Mouse (Mus musculus) CD4-positive, CD25-positive, alpha-beta regulatory T cell, adult 2 months (primary cell): ENCODE results near the gene Fmo1.

ENCODE experiments used
- DNase-seq: peaks from one replicate; pipeline ENCODE4 v3.0.0-alpha.2; 2012; ENCODE audit warnings: low read depth, low spot score

The Fmo1 gene

GRCm38 (mm10) chr1:162862328-162862727 lies 4.1 kb downstream of the Fmo1 start:
- no peak for DNase-seq

DNA sequence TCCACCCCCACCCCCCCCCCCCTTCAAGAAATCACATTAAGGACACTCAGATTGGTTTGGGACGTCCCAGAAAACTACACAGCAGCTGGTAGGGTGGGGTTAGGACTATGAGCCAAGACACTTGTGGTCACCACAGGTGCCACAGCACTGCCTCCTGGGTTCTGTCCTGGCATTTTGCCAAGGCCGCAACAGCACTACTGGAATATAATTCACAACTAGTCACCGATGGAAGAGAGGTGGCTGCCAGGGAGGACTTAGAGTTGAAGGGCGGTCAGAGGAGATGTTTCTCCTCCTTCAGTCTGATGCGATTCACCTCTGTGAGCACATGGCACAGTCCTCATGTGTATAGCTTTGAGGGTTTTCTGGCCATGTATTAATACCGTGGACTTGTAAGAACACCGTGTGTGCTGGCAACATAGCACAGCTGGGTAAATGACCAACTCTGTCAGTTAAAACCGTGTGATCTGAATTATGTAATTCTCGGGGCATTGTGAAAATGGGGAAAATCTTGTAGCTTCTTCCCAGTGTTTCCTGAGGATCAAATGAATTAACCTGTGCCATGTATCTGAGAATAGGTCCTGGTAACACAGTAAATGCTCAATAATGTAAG lies 6.3 kb downstream of the Fmo1 start:
- DNase-seq: no peak

GRCm38 (mm10) chr1:162859545-162859976 lies 6.8 kb downstream of the Fmo1 start:
- DNase-seq: no peak

DNA sequence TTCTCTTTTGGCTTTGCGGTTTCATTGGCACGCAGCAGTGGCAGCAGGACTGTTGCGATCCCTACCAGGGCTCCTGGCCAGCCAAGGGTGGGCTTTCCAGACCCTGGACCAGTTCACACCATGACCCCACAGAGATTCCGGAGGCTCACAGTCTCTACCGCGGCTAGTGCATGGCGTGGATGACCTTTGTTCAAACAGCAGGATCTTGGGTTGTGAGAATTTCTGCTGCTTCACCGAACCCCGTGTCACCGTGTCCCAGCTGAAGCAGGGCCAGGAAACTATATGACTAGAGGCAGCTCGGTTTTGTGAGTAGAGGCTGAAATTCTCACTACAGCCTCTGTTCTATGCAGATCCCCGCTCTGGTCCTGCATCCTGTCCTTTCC lies 7.7 kb downstream of the Fmo1 start:
- DNase-seq: no peak

DNA sequence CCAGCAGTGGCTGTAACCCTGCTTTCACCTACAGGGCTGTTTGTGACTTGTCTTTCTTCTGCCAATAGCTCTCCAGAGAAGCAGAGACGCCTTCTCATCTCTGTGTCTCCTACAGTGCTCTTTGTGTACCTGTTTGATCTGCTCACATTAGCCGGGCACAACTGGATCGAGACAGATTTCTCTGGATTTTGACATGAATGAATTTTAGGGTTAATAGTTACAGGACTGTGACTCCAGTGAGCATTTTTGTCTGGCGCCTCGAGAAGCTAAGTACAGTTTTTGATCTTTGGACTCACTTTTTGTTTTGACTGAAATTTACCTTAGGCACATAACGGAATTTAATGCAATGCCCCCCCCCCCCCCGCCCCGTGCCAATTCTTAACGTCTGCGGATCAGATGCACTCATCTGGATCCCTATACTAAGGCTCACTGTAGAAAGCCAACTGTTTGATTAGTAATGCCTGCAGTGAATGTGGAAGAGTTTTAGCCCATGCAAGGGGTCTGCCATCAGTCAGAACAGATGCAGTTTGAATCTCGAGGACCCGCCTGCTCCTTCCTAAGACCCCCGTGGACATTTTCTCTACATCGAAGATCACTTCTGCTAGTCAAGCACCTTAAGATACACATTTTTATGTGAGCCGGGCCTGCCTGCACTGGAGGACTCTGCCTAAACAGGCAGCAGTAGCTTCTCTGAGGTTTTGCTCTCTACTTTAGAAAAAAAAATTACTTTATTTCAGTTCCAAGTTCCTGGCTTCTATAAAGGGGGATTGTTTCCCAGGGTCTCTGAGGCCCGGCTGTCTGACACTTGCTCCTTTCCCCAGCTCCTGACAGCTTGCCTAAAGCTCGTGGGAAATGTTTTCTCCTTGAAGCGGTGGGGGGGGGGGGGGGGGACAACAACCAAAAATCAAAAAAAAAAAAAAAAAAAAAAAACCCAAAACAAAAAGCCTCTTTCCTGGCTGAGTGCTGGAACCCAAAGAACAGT lies 8.4 kb downstream of the Fmo1 start:
- no peak for DNase-seq

GRCm38 (mm10) chr1:162853812-162854482 lies 12.5 kb downstream of the Fmo1 start:
- DNase-seq: no peak

DNA sequence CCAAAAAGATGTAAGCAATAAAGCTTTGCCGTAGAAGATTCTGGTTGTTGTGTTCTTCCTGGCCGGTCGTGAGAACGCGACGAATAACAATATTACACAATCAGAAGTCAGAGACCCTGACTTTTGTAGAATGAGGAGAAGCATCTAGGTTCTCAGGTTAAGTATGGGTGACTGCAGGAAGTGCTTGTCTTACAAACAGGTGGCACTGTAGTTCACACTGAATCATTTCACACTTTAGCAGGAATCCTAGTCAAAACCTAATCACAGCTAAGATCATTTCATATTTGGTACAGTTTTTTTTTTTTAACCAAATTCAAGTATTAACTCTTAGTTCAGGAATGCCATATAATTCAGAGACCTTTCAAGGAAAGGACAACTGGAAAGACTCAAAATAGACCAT lies 18.9 kb downstream of the Fmo1 start:
- DNase-seq: no peak

DNA sequence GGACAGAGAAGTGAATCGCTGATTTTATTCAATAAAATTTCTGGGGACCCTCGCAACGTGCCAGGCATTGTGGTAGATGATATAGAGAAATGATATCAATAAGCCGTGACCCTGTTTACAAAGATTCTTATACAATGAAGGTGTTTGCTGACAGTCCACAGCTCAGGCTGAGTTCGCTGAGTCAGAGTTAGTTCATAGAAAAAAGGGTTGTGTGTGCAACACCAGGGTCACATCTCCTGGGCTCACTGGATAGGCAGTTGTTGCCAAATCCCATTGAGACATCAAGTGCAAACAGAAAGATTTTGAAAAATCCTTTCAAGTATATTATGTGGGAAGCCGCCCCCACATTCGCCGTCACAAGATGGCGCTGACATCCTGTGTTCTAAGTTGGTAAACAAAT lies 26.2 kb downstream of the Fmo1 start:
- no peak for DNase-seq

DNA sequence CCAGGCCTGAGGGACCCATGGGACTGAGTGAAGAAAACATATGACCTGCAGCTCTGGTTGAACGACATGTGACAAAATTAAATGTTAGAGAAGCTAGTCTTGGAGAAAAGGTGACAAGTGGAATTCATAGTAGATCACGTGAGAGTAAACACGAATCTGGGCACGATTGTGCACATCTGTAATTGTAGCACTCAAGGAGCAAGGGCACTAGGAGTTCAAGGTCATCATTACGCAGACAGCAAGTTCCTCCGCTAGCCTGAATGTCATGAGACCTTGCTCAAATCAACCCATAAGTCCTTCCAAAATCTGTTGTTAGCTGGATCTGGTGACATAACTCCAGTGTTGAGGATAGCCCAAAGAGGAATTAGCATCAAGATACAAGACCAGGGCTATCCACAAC lies 27.4 kb downstream of the Fmo1 start:
- no peak for DNase-seq

- DNase-seq: no peak
These were observed 32.1 kb downstream of the Fmo1 start for GRCm38 (mm10) chr1:162834342-162834741.

GRCm38 (mm10) chr1:162832574-162832953 lies 33.8 kb downstream of the Fmo1 start:
- DNase-seq: no peak

- no peak for DNase-seq
These were observed 34.4 kb downstream of the Fmo1 start for GRCm38 (mm10) chr1:162831838-162832573.

GRCm38 (mm10) chr1:162819280-162819679 lies 47.1 kb downstream of the Fmo1 start:
- no peak for DNase-seq

GRCm38 (mm10) chr1:162815381-162816127 lies 50.9 kb downstream of the Fmo1 start:
- DNase-seq: no peak

DNA sequence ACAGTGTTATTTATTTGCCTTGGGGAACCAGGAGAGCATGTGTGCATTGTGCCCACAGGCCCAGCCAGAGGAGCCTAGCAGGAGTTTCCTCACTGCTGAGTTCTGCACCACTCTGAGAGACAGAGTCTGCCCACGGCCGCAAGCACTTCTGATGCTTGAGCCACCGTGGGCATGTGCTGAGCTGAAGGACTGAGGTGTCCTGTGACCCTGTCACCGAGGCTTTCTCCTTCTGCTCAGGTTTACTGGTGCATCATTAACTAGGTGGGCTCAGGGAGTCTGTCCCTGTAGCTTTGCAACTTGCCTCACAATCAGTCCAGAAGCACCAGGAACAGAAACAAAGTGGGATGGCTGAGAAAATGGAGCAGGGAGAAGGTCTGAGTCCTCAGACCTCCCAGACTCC lies 51.5 kb downstream of the Fmo1 start:
- no peak for DNase-seq

DNA sequence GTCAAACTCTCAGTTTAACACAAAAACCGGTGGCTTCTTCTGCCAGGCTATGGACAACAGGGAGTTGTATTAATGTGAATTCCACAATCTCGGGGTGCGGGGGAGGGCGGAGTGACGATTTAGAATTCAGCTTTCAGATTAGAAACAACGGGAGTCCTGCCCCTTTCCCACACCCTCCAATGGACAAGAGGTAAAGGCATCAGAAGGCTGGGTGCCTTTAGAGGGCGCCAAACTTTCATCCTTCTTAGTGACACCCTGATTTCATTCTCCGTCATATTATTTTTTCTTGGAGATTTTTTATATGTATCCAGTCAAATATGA lies 52.6 kb downstream of the Fmo1 start, which contains the start of gene Fmo4:
TSS of gene Fmo4 (minus strand) at position 137 of the 321 bp plus-strand sequence.
- DNase-seq: no peak

- no peak for DNase-seq
These were observed 53.1 kb downstream of the Fmo1 start for GRCm38 (mm10) chr1:162813143-162813835.

DNA sequence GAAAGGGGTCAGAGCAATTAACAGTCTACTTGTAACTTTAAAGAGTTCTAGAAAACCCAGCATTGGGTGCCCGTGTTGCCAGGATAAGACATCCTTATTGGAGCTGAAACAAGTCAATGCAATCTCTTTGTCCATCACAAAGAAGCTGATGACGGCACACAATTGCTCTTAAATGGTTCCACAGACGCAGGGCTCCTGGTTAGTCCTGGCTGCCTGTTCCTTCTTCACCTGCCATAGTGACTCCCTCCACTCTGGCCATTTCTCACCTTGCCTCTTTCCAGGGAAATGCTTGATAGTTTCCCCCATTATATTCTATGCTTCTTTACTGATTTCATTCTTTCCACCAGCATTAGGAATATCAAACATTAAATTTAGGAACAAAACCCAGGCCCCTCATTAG lies 57.9 kb downstream of the Fmo1 start:
- no peak for DNase-seq

DNA sequence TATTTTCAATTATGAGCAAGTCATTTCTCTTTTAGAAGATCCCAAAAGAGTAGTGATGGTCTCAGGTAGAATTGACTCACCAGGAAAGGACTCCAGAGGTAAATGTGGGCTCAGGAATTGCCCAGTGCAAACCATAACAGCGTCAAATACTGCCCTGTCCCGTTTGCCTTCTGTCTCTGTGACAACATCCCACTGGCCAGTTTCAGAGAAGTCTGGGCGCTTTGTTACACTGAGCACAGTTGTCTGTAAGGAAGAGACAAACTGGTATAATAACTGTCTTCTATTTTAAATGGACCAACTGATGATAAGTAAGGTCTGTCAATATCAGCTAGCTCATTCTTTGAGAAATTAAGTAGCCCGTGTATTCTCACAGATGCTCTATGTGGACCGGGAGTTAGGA lies 59.0 kb downstream of the Fmo1 start:
- DNase-seq: no peak

DNA sequence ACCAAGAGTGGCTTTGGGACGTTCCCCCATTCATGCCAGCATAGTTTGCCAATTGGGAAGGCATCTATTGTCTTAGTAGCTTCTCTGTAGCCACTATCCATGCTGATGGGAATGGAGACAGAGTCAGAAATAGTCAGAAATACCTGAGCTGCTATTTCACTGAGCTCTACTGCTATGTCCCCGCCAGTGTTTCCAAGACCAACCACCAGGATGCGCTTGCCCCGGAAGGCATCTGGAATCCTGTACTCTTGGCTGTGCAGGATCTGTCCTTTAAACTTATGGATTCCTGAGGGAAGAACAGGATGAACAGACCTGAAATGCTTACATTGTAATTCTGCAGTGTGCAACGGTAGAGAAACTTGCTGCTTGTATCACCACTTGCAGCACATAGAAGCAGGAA lies 61.4 kb downstream of the Fmo1 start:
- no peak for DNase-seq

- DNase-seq: no peak
These were observed 70.0 kb downstream of the Fmo1 start for GRCm38 (mm10) chr1:162796441-162796840.
